Mouse (Mus musculus) spleen, adult 2 months (tissue): Measurements from ENCODE around the gene Mmp14.

Experiments used
- CTCF ChIP-seq: fragments of 200-500 bp; IDR thresholded peaks from 2 replicates; pipeline ENCODE4 v1.5.1; 2011; ENCODE audit warnings: mild to moderate bottlenecking, inconsistent platforms; ENCODE audit not compliant: insufficient read depth, insufficient read length, insufficient replicate concordance; ENCODE audit errors: extremely low read depth
- POLR2A ChIP-seq: fragments of 200-500 bp; IDR thresholded peaks from 2 replicates; pipeline ENCODE4 v1.6.1; 2011; ENCODE audit warnings: low read depth, low read length, inconsistent platforms

DNA sequence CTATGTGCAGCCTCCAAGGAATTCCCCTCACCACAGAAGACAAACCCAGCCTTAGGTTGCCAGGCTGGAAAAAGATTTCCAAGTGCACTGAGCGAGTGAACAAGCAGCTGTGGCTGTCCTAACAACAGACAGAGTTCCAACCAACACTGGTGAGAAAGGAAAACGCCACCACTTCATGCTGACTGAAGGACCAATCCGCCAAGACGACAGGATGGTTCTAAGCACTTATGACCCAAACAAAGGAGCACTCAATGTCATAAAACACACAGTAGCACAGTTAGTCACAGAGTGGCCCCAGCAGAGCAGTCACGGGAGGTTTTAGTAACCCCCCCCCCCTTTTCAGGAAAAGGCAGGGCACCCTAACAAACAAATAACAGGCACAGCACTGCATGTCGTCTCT lies 40.6 kb upstream of the Mmp14 start:
- no peak for TF ChIP-seq CTCF
- TF ChIP-seq POLR2A: no peak
